Mouse (Mus musculus) naive thymus-derived CD4-positive, alpha-beta T cell, adult 2 months (primary cell): ENCODE measurements around the gene Batf.
"Not testable (repeated sequence)": the region's sequence is repeated elsewhere in the genome, so short reads cannot be mapped to it uniquely, and the experiment has no call there.

Experiments
- DNase-seq: peaks from one replicate; pipeline ENCODE4 v3.0.0-alpha.2; 2011; ENCODE audit warnings: low read depth

Batf gene

GRCm38 (mm10) chr12:85684411-85685275 lies 1.8 kb upstream of the Batf start:
- DNase-seq: no peak

DNA sequence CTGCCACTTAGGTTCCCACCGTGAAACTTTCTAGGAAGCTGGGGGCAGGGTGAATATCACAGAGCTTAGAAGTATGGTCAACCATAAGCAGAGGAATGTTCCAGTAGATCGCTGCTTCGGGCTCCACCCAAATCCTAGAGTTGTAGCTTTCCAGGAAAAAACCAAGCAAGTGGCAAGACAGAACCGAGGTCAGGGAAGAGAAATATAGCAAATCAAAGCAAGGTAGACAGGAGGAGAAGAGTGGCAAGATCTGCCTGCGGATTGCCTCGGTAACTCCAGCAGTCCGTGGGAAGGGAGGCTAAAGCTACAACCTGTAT lies 706 bp downstream of the Batf start:
- DNase-seq: peak; percentile 42

DNA sequence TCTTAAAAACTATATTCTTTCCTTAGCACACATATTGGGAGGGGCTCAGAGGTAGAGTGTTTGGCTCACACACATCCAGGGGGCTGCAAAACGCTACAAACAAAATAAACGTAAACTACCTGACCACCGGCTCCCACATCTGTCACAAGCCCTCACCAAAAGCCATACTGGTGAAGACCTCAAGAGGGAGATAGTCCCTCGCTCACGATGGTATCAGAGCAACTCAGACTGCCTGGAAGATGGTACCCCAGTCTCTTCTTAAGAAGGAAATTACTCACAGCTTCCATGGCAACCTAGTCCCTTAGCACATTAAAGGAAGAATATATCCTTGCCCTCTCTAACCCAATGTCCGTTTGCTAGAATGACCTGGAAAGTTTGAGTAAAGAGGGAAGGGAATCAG lies 1.4 kb downstream of the Batf start:
- DNase-seq: peak; percentile 71

GRCm38 (mm10) chr12:85695787-85696186 lies 9.3 kb downstream of the Batf start:
- no peak for DNase-seq

- DNase-seq: no peak
Measured at GRCm38 (mm10) chr12:85696436-85696835, 10.0 kb downstream of the Batf start.

DNA sequence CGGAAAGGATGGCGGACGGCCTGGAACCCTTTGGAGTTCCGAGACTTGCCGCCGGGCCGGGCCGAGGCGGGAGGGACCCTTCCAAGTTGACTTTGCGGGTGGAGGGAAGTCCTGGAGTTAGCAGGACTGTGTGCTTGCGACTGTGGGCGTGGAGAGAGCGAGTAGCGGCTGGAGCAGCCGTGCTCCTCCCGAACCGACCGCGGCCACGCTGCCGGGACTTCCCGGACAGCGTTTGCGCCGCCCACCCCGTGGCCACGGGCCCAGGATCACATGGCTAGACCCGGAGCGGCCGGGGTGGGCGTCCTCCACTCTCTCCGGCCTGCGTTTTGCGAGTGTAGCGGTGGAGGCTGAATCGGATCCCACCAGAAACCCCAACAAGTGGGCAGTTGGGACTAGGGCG lies 11.7 kb downstream of the Batf start:
- DNase-seq: not testable (repeated sequence)

GRCm38 (mm10) chr12:85700191-85700841 lies 13.8 kb downstream of the Batf start:
- DNase-seq: no peak

GRCm38 (mm10) chr12:85700842-85701223 lies 14.4 kb downstream of the Batf start:
- DNase-seq: no peak

- no peak for DNase-seq
Measured at GRCm38 (mm10) chr12:85702166-85703055, 15.9 kb downstream of the Batf start.

DNA sequence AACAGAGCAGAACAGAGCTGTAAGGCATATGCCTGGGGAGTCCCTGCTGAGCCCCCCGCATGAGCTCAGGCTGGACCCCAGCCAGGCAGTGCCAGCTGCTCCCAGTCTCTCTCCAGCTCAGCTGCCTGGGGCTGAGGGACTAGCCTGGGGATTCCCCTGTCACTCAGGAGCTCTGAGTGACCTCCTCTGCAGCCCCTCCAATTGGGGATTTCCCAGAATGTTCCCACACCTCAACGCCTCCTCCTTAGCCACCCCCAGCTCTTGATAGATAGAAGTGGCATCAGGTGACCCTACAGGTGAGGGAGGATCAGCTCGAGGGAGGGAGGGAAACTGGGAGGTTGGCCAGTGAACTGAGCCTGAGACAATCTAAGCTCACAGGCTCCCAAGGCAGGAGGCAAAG lies 17.0 kb downstream of the Batf start:
- peak; percentile 28 for DNase-seq

DNA sequence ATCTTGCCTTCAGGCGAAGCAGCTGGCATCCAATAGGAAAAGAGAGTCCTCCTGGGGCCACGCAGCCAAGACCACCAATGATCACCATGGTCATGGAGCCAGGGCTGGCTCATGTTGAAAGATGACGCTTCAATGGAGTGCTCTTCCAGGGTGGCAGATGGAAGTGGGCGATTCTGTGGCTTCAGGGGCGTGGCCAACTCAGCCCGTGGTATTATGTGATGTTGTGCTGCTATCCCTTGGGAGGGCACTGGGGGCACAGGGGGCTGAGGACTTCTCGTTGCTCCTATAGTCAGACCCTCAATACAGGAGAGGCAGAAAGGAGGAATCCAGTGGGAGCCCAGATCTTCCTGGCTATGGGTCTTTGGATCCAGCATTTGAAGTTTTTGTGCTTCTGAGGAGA lies 18.1 kb downstream of the Batf start:
- DNase-seq: peak; percentile 44

- peak; percentile 79 for DNase-seq
Measured at GRCm38 (mm10) chr12:85705002-85705830, 18.7 kb downstream of the Batf start.

GRCm38 (mm10) chr12:85705831-85706530 lies 19.5 kb downstream of the Batf start:
- DNase-seq: no peak

- no peak for DNase-seq
Measured at GRCm38 (mm10) chr12:85706906-85707305, 20.4 kb downstream of the Batf start.

GRCm38 (mm10) chr12:85707391-85707790 lies 20.9 kb downstream of the Batf start:
- DNase-seq: no peak

DNA sequence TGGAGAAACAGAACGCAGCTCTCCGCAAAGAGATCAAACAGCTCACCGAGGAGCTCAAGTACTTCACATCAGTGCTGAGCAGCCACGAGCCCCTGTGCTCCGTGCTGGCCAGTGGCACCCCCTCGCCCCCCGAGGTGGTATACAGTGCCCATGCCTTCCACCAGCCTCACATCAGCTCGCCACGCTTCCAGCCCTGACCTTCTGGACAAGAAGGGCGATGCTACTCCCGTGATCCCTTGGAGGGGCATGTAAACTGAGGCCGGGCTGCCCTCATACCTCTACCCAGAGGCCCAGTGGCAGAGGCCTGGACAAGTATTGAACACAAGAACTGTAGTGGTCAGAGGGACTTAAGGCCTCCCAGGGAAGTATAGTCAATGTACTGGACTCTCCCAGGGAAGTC lies 22.1 kb downstream of the Batf start:
- DNase-seq: no peak

GRCm38 (mm10) chr12:85710695-85711094 lies 24.2 kb downstream of the Batf start:
- no peak for DNase-seq

DNA sequence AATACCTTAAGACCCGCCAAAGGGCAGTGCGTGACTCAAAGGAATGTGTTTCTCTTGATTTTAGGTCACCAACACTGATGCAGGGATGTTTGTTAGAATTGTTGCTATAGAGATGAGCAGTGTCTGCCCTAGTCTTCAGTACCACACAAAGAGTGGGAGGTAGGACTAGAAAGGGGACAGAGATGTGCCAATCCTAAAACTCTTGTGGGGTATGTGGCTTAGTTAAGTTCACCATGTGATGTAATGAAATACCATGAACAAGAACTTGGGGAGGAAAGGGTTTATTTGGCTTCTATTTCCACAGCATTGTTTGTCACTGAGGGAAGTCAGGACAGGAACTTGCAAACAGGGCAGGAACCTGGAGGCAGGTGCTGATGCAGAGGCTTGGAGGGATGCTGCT lies 26.1 kb downstream of the Batf start:
- no peak for DNase-seq

DNA sequence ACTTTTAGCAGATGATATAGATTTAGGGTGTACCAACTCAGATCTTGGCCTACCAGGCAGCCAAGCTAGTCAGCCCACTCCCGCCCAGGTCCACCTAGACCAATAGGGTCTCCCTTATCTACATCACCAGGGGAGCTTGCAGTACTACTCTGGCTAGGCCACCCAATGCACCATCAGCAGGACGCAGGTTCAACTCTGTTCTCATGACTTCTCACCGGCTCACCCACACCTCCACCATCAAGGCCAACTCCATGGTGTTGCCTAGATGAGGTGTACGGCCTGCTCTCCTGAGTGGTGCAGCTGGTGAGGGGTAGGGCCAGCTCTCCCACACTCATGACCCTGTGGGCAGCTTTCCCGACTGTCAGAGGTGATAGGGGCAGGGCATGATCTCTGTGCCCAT lies 27.7 kb downstream of the Batf start:
- no peak for DNase-seq

GRCm38 (mm10) chr12:85725306-85725705 lies 38.8 kb downstream of the Batf start:
- DNase-seq: no peak

- no peak for DNase-seq
Measured at GRCm38 (mm10) chr12:85726729-85727397, 40.4 kb downstream of the Batf start.
